Mouse (Mus musculus) liver, embryonic 11.5 days (tissue): ENCODE results near the gene Dhrs4. TPM values are rescaled to one million over a fixed set of nuclear protein-coding genes. Genes with fewer than 3 reads are reported as not detected.

ENCODE experiments used
- ATAC-seq: fragments of 200-750 bp; cut with Nextera tagmentation; replicated peaks from 2 replicates; pipeline ENCODE4 v1.8.0; 2017; ENCODE audit warnings: moderate number of reproducible peaks, mild to moderate bottlenecking, moderate TSS enrichment, moderate library complexity; ENCODE audit not compliant: low FRiP score
- DNase-seq: peaks from one replicate; pipeline ENCODE4 v3.0.0-alpha.2; 2017; ENCODE audit warnings: low spot score
- H3K27ac ChIP-seq: fragments of 300-500 bp; sonication (generic); 2 replicates; pipeline ENCODE4 v1.5.1; 2014; ENCODE audit warnings: mild to moderate bottlenecking, low read depth, low read length, control low read depth
- H3K27me3 ChIP-seq: fragments of 300-500 bp; sonication (generic); replicated peaks from 2 replicates; pipeline ENCODE4 v1.6.1; 2014; ENCODE audit warnings: low read length, mixed read lengths; ENCODE audit not compliant: control insufficient read depth, insufficient read depth
- H3K36me3 ChIP-seq: fragments of 300-500 bp; sonication (generic); 2 replicates; pipeline ENCODE4 v1.6.1; 2014; ENCODE audit warnings: mild to moderate bottlenecking, low read length, moderate library complexity, mixed read lengths; ENCODE audit not compliant: control insufficient read depth, insufficient read depth
- H3K4me1 ChIP-seq: fragments of 300-500 bp; sonication (generic); replicated peaks from 2 replicates; pipeline ENCODE4 v1.6.1; 2014; ENCODE audit warnings: low read length, mixed read lengths; ENCODE audit not compliant: control insufficient read depth, insufficient read depth
- H3K4me2 ChIP-seq: fragments of 300-500 bp; sonication (generic); 2 replicates; pipeline ENCODE4 v1.6.1; 2014; ENCODE audit warnings: mild to moderate bottlenecking, control low read depth, moderate library complexity
- H3K4me3 ChIP-seq: fragments of 300-500 bp; sonication (generic); 2 replicates; pipeline ENCODE4 v1.5.1; 2014; ENCODE audit warnings: low read depth, low read length, control low read depth
- H3K9ac ChIP-seq: fragments of 300-500 bp; sonication (generic); 2 replicates; pipeline ENCODE4 v1.6.1; 2014; ENCODE audit warnings: low read depth, low read length, control low read depth
- H3K9me3 ChIP-seq: fragments of 300-500 bp; sonication (generic); 2 replicates; pipeline ENCODE4 v1.6.1; 2016; ENCODE audit warnings: low read length, inconsistent platforms, mixed read lengths; ENCODE audit not compliant: control insufficient read depth
- WGBS: fragments of 180-500 bp; shearing (Covaris S2); extraction: QIAGEN DNeasy Blood & Tissue Kit; methylation state at CpG from one replicate; pipeline ENCODE4 v1.1.7; 2014; 5-methylcytosine and 5-hydroxymethylcytosine counted together
- polyA plus RNA-seq: library from polyadenylated mRNA; unstranded; fragments of >200 nt; fragmentation: Nextera tagmentation; extraction: Ambion mirVana; gene quantifications from 2 replicates; pipeline ENCODE4 v1.2.1, GENCODE M21; 2014

Gene Dhrs4
- polyA plus RNA-seq, 1 experiment from 2014 or later = 59.4 TPM

- no peak for ATAC-seq
- Histone ChIP-seq H3K36me3 (no peaks in the 10 kb centered on the region), H3K4me3 (no peak overlapping the region), H3K9me3 (no peaks in the 10 kb centered on the region), H3K9ac (no peak overlapping the region), H3K4me2 (no peak overlapping the region), H3K4me1 (no peaks in the 10 kb centered on the region), H3K27ac (no peak overlapping the region), H3K27me3 (0 out of 2 replicates have a peak, but pooled peaks cover 2% of the 10 kb centered on the region)
- no peak for DNase-seq
- WGBS = 82% methylated on average over 3 of the region's 3 CpGs
These were observed 19.8 kb upstream of the Dhrs4 start for GRCm38 (mm10) chr14:55458761-55459160.

DNA sequence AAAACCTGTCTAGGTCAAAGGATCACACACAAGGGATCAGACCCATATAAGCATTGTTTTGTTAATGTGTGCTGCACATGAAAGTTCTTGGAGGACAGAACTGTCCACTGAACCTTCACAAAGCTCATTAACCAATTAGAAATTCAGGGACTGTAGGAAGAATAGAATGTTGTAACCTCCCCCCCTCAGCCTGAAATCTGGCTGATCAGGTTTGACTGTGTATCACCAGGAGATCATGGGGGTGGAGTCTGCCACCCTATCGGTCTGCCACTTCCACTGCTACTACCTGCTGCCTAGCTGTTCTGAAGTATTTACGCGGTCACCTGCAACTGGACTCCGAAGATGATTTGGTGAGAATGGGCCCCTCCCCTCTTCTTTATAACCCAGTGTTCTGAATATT, 18.8 kb upstream of the Dhrs4 start:
- ATAC-seq = no peak
- Histone ChIP-seq H3K9ac (no peak overlapping the region), H3K9me3 (no peaks in the 10 kb centered on the region)

GRCm38 (mm10) chr14:55460297-55460696, 18.3 kb upstream of the Dhrs4 start:
- no peak for ATAC-seq
- WGBS = 67% methylated on average over 10 of the region's 10 CpGs
- H3K27ac ChIP-seq = no peak overlapping the region
- no peak overlapping the region for H3K4me3 ChIP-seq
- no peak for DNase-seq
- no peaks in the 10 kb centered on the region; the same call in 1 of the 2 replicates for H3K4me1 ChIP-seq
- no peak overlapping the region for H3K4me2 ChIP-seq
- H3K27me3 ChIP-seq = 0 out of 2 replicates have a peak, but pooled peaks cover 2% of the 10 kb centered on the region
- H3K9ac ChIP-seq = no peak overlapping the region
- H3K36me3 ChIP-seq = no peaks in the 10 kb centered on the region
- H3K9me3 ChIP-seq = no peaks in the 10 kb centered on the region

More for the DNA sequence above, 18.8 kb upstream of the Dhrs4 start:
- no peaks in the 10 kb centered on the region; the same call in 1 of the 2 replicates for H3K4me1 ChIP-seq
- 0 out of 2 replicates have a peak, but pooled peaks cover 2% of the 10 kb centered on the region for H3K27me3 ChIP-seq
- H3K4me3 ChIP-seq = no peak overlapping the region
- no peak overlapping the region for H3K27ac ChIP-seq
- WGBS = 64% methylated on average over 4 of the region's 4 CpGs
- H3K36me3 ChIP-seq = no peaks in the 10 kb centered on the region
- DNase-seq = no peak
- no peak overlapping the region for H3K4me2 ChIP-seq

GRCm38 (mm10) chr14:55461757-55462156, 16.8 kb upstream of the Dhrs4 start:
- Histone ChIP-seq H3K4me3 (no peak overlapping the region), H3K36me3 (no peaks in the 10 kb centered on the region), H3K9me3 (no peaks in the 10 kb centered on the region), H3K4me2 (no peak overlapping the region), H3K27ac (no peak overlapping the region), H3K9ac (no peak overlapping the region), H3K4me1 (no peaks in the 10 kb centered on the region; the same call in 1 of the 2 replicates), H3K27me3 (0 out of 2 replicates have a peak, but pooled peaks cover 2% of the 10 kb centered on the region)
- no peak for DNase-seq
- no peak for ATAC-seq
- 42% methylated on average over 4 of the region's 4 CpGs for WGBS

GRCm38 (mm10) chr14:55466481-55466880, 12.1 kb upstream of the Dhrs4 start:
- no peaks in the 10 kb centered on the region for H3K27me3 ChIP-seq
- WGBS = 65% methylated on average over 4 of the region's 4 CpGs
- no peaks in the 10 kb centered on the region for H3K9me3 ChIP-seq
- H3K27ac ChIP-seq = no peak overlapping the region
- peaks cover 3% of the 10 kb centered on the region for H3K4me1 ChIP-seq
- DNase-seq = no peak
- H3K4me3 ChIP-seq = no peak overlapping the region
- H3K36me3 ChIP-seq = no peaks in the 10 kb centered on the region
- H3K4me2 ChIP-seq = no peak overlapping the region
- H3K9ac ChIP-seq = no peak overlapping the region
- ATAC-seq = no peak

DNA sequence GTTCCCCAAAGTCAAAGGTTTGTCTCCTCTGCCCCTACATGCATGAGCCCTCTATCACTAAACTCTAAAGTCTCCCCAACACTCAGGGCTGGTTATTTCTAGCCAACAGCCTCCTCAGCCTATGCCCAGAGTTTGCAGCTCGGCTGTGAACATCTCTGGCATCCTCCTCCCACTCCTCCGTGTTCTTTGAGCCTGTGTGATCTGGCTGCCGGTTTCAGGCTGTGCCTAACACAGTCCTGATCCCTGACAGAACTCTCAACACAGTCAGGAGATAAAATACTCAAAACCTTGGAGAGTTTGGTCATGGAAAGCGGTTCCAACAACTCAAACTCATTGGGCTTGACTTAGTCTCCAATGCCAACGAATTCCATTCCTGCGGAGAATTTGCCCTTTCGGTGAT, 11.4 kb upstream of the Dhrs4 start:
- DNase-seq (no peak), ATAC-seq (no peak)
- no peaks in the 10 kb centered on the region for H3K27me3 ChIP-seq
- no peaks in the 10 kb centered on the region for H3K36me3 ChIP-seq
- H3K4me2 ChIP-seq = no peak overlapping the region
- H3K9me3 ChIP-seq = no peaks in the 10 kb centered on the region
- H3K4me1 ChIP-seq = peaks cover 3% of the 10 kb centered on the region
- H3K9ac ChIP-seq = no peak overlapping the region
- H3K4me3 ChIP-seq = no peak overlapping the region
- 67% methylated on average over 7 of the region's 7 CpGs for WGBS
- no peak overlapping the region for H3K27ac ChIP-seq

GRCm38 (mm10) chr14:55468301-55468741, 10.2 kb upstream of the Dhrs4 start:
- 66% methylated on average over 2 of the region's 2 CpGs for WGBS
- Histone ChIP-seq H3K27ac (no peak overlapping the region), H3K4me3 (no peak overlapping the region), H3K9me3 (no peaks in the 10 kb centered on the region), H3K9ac (no peak overlapping the region), H3K27me3 (no peaks in the 10 kb centered on the region), H3K36me3 (no peaks in the 10 kb centered on the region), H3K4me2 (no peak overlapping the region), H3K4me1 (peaks cover 3% of the 10 kb centered on the region)
- ATAC-seq (no peak), DNase-seq (no peak)

GRCm38 (mm10) chr14:55469041-55469440, 9.5 kb upstream of the Dhrs4 start:
- Histone ChIP-seq H3K9ac (no peak overlapping the region), H3K4me3 (no peak overlapping the region), H3K4me2 (no peak overlapping the region), H3K9me3 (no peaks in the 10 kb centered on the region), H3K36me3 (no peaks in the 10 kb centered on the region), H3K27me3 (no peaks in the 10 kb centered on the region), H3K4me1 (peaks cover 3% of the 10 kb centered on the region), H3K27ac (no peak overlapping the region)
- ATAC-seq (no peak), DNase-seq (no peak)
- WGBS = 71% methylated on average over 2 of the region's 2 CpGs

- Histone ChIP-seq H3K4me2 (no peak overlapping the region), H3K27me3 (no peaks in the 10 kb centered on the region), H3K9me3 (no peaks in the 10 kb centered on the region), H3K36me3 (no peaks in the 10 kb centered on the region), H3K4me3 (no peak overlapping the region), H3K27ac (no peak overlapping the region), H3K4me1 (peaks cover 3% of the 10 kb centered on the region), H3K9ac (no peak overlapping the region)
- WGBS = 78% methylated on average over 6 of the region's 6 CpGs
- no peak for DNase-seq
- no peak for ATAC-seq
These were observed 8.7 kb upstream of the Dhrs4 start for GRCm38 (mm10) chr14:55469821-55470220.
